Mouse (Mus musculus): ENCODE measurements around the gene Lta. TPM values are rescaled to one million over a fixed set of nuclear protein-coding genes. Genes with fewer than 3 reads are reported as not detected.

Lta gene
- total and polyA plus RNA-seq, 2 experiments = not detected

GRCm38 (mm10) chr17:35198946-35199345 lies 6.2 kb downstream of the Lta start:
- no peaks in the 10 kb centered on the region for H3K79me2 ChIP-seq (ENCODE audit: control insufficient read depth, insufficient read depth, low read length)
- no peak for DNase-seq (ENCODE audit: extremely low read depth, low read depth, low spot score)
- WGBS = 46% methylated on average over 8 of the region's 8 CpGs
- H3K4me3 ChIP-seq (ENCODE audit: insufficient read depth, low read depth, low read length) = no peak overlapping the region
- no peaks in the 10 kb centered on the region for H3K36me3 ChIP-seq (ENCODE audit: control insufficient read depth, insufficient read depth, low read length)
- H3K9ac ChIP-seq (ENCODE audit: low read depth, low read length) = no peak overlapping the region
- H3K4me1 ChIP-seq (ENCODE audit: control insufficient read depth, insufficient read depth, low read length) = peaks cover 3% of the 10 kb centered on the region; the same call in 1 of the 2 replicates
- TF ChIP-seq POLR2A (IDR thresholded peaks at IDR 0.05; ENCODE audit: extremely low read depth, insufficient read depth, low read length) (no peak), CTCF (IDR thresholded peaks at IDR 0.05; ENCODE audit: low read depth, low read length) (no peak)
- no peak overlapping the region for H3K27ac ChIP-seq (replicated peaks; ENCODE audit: insufficient read depth, low read depth, low read length)
- peaks cover 8% of the 10 kb centered on the region; the same call in 1 of the 2 replicates for H3K27me3 ChIP-seq (ENCODE audit: control insufficient read depth, insufficient read depth, low read length)

GRCm38 (mm10) chr17:35198029-35198428 lies 7.1 kb downstream of the Lta start:
- no peaks in the 10 kb centered on the region for H3K79me2 ChIP-seq (ENCODE audit: control insufficient read depth, insufficient read depth, low read length)
- H3K27ac ChIP-seq (replicated peaks; ENCODE audit: insufficient read depth, low read depth, low read length) = no peak overlapping the region
- no peaks in the 10 kb centered on the region for H3K36me3 ChIP-seq (ENCODE audit: control insufficient read depth, insufficient read depth, low read length)
- DNase-seq (ENCODE audit: extremely low read depth, low read depth, low spot score) = no peak
- WGBS = 66% methylated on average over 7 of the region's 7 CpGs
- peaks cover 8% of the 10 kb centered on the region; the same call in 1 of the 2 replicates for H3K27me3 ChIP-seq (ENCODE audit: control insufficient read depth, insufficient read depth, low read length)
- TF ChIP-seq CTCF (IDR thresholded peaks at IDR 0.05; ENCODE audit: low read depth, low read length) (no peak), POLR2A (IDR thresholded peaks at IDR 0.05; ENCODE audit: extremely low read depth, insufficient read depth, low read length) (no peak)
- H3K4me1 ChIP-seq (ENCODE audit: control insufficient read depth, insufficient read depth, low read length) = peaks cover 3% of the 10 kb centered on the region; the same call in 1 of the 2 replicates
- H3K4me3 ChIP-seq (ENCODE audit: insufficient read depth, low read depth, low read length) = no peak overlapping the region
- H3K9ac ChIP-seq (ENCODE audit: low read depth, low read length) = no peak overlapping the region

DNA sequence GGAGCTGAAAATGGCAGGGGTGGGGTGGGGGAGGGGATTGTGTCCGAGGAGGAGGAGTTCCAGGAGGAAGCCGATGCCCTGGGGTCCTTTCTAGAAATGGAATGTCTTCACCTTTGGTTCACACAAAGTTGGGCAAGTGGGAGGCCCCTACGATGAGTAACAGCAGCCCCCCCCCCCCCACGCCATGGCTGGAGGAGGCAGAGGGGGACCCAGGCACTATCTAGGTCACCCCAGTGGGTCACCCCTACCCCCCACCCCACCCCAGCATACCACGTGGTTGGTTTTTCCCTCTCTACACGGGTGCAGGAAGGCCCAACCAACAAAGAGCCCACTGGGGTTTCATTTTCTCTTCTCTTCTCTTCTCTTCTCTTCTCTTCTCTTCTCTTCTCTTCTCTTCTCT lies 8.0 kb downstream of the Lta start:
- Histone ChIP-seq H3K27me3 (ENCODE audit: control insufficient read depth, insufficient read depth, low read length) (peaks cover 8% of the 10 kb centered on the region; the same call in 1 of the 2 replicates), H3K27ac (replicated peaks; ENCODE audit: insufficient read depth, low read depth, low read length) (no peak overlapping the region), H3K9ac (ENCODE audit: low read depth, low read length) (no peak overlapping the region), H3K4me3 (ENCODE audit: insufficient read depth, low read depth, low read length) (no peak overlapping the region), H3K36me3 (ENCODE audit: control insufficient read depth, insufficient read depth, low read length) (no peaks in the 10 kb centered on the region), H3K4me1 (ENCODE audit: control insufficient read depth, insufficient read depth, low read length) (peaks cover 3% of the 10 kb centered on the region; the same call in 1 of the 2 replicates), H3K79me2 (ENCODE audit: control insufficient read depth, insufficient read depth, low read length) (no peaks in the 10 kb centered on the region)
- TF ChIP-seq POLR2A (IDR thresholded peaks at IDR 0.05; ENCODE audit: extremely low read depth, insufficient read depth, low read length) = no peak
- TF ChIP-seq CTCF (IDR thresholded peaks at IDR 0.05; ENCODE audit: low read depth, low read length) = no peak
- no peak for DNase-seq (ENCODE audit: extremely low read depth, low read depth, low spot score)
- 44% methylated on average over 6 of the region's 6 CpGs for WGBS

GRCm38 (mm10) chr17:35196321-35196641 lies 8.9 kb downstream of the Lta start:
- WGBS = 34% methylated on average over 9 of the region's 9 CpGs
- no peak for TF ChIP-seq CTCF (IDR thresholded peaks at IDR 0.05; ENCODE audit: low read depth, low read length)
- no peak for TF ChIP-seq POLR2A (IDR thresholded peaks at IDR 0.05; ENCODE audit: extremely low read depth, insufficient read depth, low read length)
- H3K27me3 ChIP-seq (ENCODE audit: control insufficient read depth, insufficient read depth, low read length) = peaks cover 8% of the 10 kb centered on the region; the same call in 1 of the 2 replicates
- H3K27ac ChIP-seq (replicated peaks; ENCODE audit: insufficient read depth, low read depth, low read length) = no peak overlapping the region
- no peak for DNase-seq (ENCODE audit: extremely low read depth, low read depth, low spot score)
- H3K79me2 ChIP-seq (ENCODE audit: control insufficient read depth, insufficient read depth, low read length) = no peaks in the 10 kb centered on the region
- peaks cover 3% of the 10 kb centered on the region; the same call in 1 of the 2 replicates for H3K4me1 ChIP-seq (ENCODE audit: control insufficient read depth, insufficient read depth, low read length)
- no peaks in the 10 kb centered on the region for H3K36me3 ChIP-seq (ENCODE audit: control insufficient read depth, insufficient read depth, low read length)
- peak overlapping the region; percentile 69; the same call in 1 of the 2 replicates for H3K4me3 ChIP-seq (ENCODE audit: insufficient read depth, low read depth, low read length)
- H3K9ac ChIP-seq (ENCODE audit: low read depth, low read length) = no peak overlapping the region

DNA sequence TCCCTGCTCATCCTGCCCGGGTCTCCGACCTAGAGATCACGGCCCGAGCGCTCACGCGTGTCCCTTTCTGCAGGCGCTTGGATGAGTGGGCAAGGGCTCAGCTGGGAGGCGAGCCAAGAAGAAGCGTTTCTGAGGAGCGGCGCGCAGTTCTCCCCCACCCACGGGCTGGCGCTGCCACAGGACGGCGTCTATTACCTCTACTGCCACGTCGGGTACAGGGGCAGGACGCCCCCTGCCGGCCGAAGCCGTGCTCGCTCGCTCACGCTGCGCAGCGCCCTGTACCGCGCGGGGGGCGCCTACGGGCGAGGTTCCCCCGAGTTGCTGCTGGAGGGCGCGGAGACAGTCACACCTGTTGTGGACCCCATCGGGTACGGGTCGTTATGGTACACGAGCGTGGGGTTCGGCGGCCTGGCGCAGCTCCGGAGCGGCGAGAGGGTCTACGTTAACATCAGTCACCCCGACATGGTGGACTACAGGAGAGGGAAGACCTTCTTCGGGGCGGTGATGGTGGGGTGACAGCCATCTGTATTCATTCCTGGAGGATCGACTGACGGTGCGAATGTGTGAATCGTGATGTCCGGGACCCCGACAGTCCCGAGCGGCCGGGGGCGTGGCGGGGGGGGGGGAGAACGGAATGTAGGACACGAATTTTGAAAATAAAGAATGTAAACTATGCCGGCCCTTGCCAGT lies 9.4 kb downstream of the Lta start:
- peaks cover 3% of the 10 kb centered on the region; the same call in 1 of the 2 replicates for H3K4me1 ChIP-seq (ENCODE audit: control insufficient read depth, insufficient read depth, low read length)
- no peak for DNase-seq (ENCODE audit: extremely low read depth, low read depth, low spot score)
- H3K36me3 ChIP-seq (ENCODE audit: control insufficient read depth, insufficient read depth, low read length) = no peaks in the 10 kb centered on the region
- TF ChIP-seq CTCF (IDR thresholded peaks at IDR 0.05; ENCODE audit: low read depth, low read length) (peak; percentile 92), POLR2A (IDR thresholded peaks at IDR 0.05; ENCODE audit: extremely low read depth, insufficient read depth, low read length) (0 out of 2 replicates have a peak, but pooled peaks have one; percentile 6)
- peaks cover 8% of the 10 kb centered on the region; the same call in 1 of the 2 replicates for H3K27me3 ChIP-seq (ENCODE audit: control insufficient read depth, insufficient read depth, low read length)
- no peak overlapping the region for H3K27ac ChIP-seq (replicated peaks; ENCODE audit: insufficient read depth, low read depth, low read length)
- H3K4me3 ChIP-seq (ENCODE audit: insufficient read depth, low read depth, low read length) = peak overlapping the region; percentile 69
- H3K79me2 ChIP-seq (ENCODE audit: control insufficient read depth, insufficient read depth, low read length) = no peaks in the 10 kb centered on the region
- H3K9ac ChIP-seq (ENCODE audit: low read depth, low read length) = peak overlapping the region; percentile 68
- WGBS = 3% methylated on average over 66 of the region's 66 CpGs

Measured in liver, adult 2 months (tissue).